25 mouse cellular contexts compared by ENCODE assay signal in genomic region chr3:103792566-103792965, GRCm38 (mm10). TPM values are rescaled to one million over a fixed set of nuclear protein-coding genes. Genes with fewer than 3 reads are reported as not detected.
DNase-seq lines count a peak whose midpoint lies in the region; TF ChIP-seq lines count a peak whose summit lies in the region.
"Had no signal": no experiment of that assay in that cellular context is flagged by ENCODE, and none has a peak within 500 bp of the region (broad histone marks: within the 10 kb centered on the region; RNA-seq: fewer than 3 reads in every experiment).

No protein-coding gene starts in this region.

- H3K4me1 ChIP-seq in heart, adult 2 months (ENCODE audit: control insufficient read depth, insufficient read depth, low read length): peaks cover 17% of the 10 kb centered on the region
- H3K4me1 ChIP-seq in kidney, adult 2 months (ENCODE audit: control insufficient read depth, insufficient read depth, low read length): peaks cover 19% of the 10 kb centered on the region
- H3K4me1 ChIP-seq in MEL (ENCODE audit: control insufficient read depth in 1 of 2, insufficient read depth in 2 of 2, low read length in 2 of 2): peaks cover 13 to 18% of the 10 kb centered on the region in 2 experiments
- H3K4me1 ChIP-seq in brown adipose tissue, adult 24 weeks (ENCODE audit: control insufficient read depth, insufficient read depth, insufficient read length, low read length): peaks cover 15% of the 10 kb centered on the region
- peaks cover 26% of the 10 kb centered on the region for H3K4me1 ChIP-seq in midbrain, embryonic 10.5 days

- TF ChIP-seq POLR2A in heart, adult 2 months (IDR thresholded peaks at IDR 0.05; ENCODE audit: insufficient read depth, low read depth, low read length): no peak
- no peak for TF ChIP-seq POLR2A in kidney, adult 2 months (IDR thresholded peaks at IDR 0.05; ENCODE audit: low read depth, low read length)
- TF ChIP-seq POLR2A in MEL (IDR thresholded peaks at IDR 0.05; ENCODE audit: control insufficient read depth in 1 of 2, insufficient read depth in 1 of 2, low read depth in 1 of 2, low read length in 2 of 2, poor library complexity in 1 of 2): no peak

- H3K9me3 ChIP-seq in MEL (replicated peaks; ENCODE audit: insufficient read depth, low read length): no peaks in the 10 kb centered on the region
- H3K9me3 ChIP-seq in midbrain, embryonic 10.5 days (replicated peaks): no peaks in the 10 kb centered on the region
- H3K9me3 ChIP-seq: embryonic facial prominence, embryonic 12.5 days; forebrain, embryonic 13.5 days; heart, embryonic 15.5 days; hindbrain, embryonic 13.5 days; midbrain, embryonic 12.5 days had no signal

- peaks cover 15% of the 10 kb centered on the region for H3K36me3 ChIP-seq in heart, adult 2 months (ENCODE audit: control insufficient read depth, insufficient read depth, low read length)
- no peaks in the 10 kb centered on the region for H3K36me3 ChIP-seq in kidney, adult 2 months (ENCODE audit: control insufficient read depth, insufficient read depth, low read length)
- H3K36me3 ChIP-seq in MEL (ENCODE audit: control insufficient read depth in 1 of 2, insufficient read depth in 2 of 2, low read length in 2 of 2): peaks cover 0 to 31% of the 10 kb centered on the region in 2 experiments; a peak in 2 of 4 replicates
- H3K36me3 ChIP-seq in midbrain, embryonic 10.5 days: no peaks in the 10 kb centered on the region
- H3K36me3 ChIP-seq: embryonic facial prominence, embryonic 12.5 days; heart, embryonic 15.5 days; hindbrain, embryonic 13.5 days; midbrain, embryonic 12.5 days had no signal

- 0 out of 2 replicates have a peak, but pooled peaks have one; percentile 12 for TF ChIP-seq EP300 in heart, adult 2 months (IDR thresholded peaks at IDR 0.05; ENCODE audit: insufficient read depth, low read depth, low read length)
- no peak for TF ChIP-seq EP300 in MEL (IDR thresholded peaks at IDR 0.05; ENCODE audit: low read depth in 1 of 2, low read length in 2 of 2)

- H3K27me3 ChIP-seq in heart, adult 2 months (ENCODE audit: control insufficient read depth, insufficient read depth, low read length): no peaks in the 10 kb centered on the region
- H3K27me3 ChIP-seq in kidney, adult 2 months (replicated peaks; ENCODE audit: control insufficient read depth, insufficient read depth, low read length): no peaks in the 10 kb centered on the region
- H3K27me3 ChIP-seq in MEL (ENCODE audit: control insufficient read depth in 1 of 2, insufficient read depth in 2 of 2, low read length in 2 of 2): no peaks in the 10 kb centered on the region
- no peaks in the 10 kb centered on the region for H3K27me3 ChIP-seq in midbrain, embryonic 10.5 days (ENCODE audit: low read depth, poor library complexity, severe bottlenecking)
- H3K27me3 ChIP-seq: embryonic facial prominence, embryonic 12.5 days; heart, embryonic 15.5 days; midbrain, embryonic 12.5 days had no signal

- no peak overlapping the region for H3K4me3 ChIP-seq in heart, adult 2 months
- H3K4me3 ChIP-seq in kidney, adult 2 months (ENCODE audit: insufficient read depth, low read depth, low read length): no peak overlapping the region
- H3K4me3 ChIP-seq in MEL (ENCODE audit: control insufficient read depth in 1 of 2, insufficient read depth in 1 of 2, low read depth in 2 of 2, low read length in 2 of 2): peak overlapping the region in 1 of 2 experiments; percentile 4; a peak in 1 of 4 replicates
- H3K4me3 ChIP-seq in brown adipose tissue, adult 24 weeks (ENCODE audit: insufficient read depth, low read depth, low read length): no peak overlapping the region
- no peak overlapping the region for H3K4me3 ChIP-seq in midbrain, embryonic 10.5 days

- TF ChIP-seq CTCF in heart, adult 2 months (IDR thresholded peaks at IDR 0.05): no peak
- no peak for TF ChIP-seq CTCF in kidney, adult 2 months (conservative IDR thresholded peaks at IDR 0.05; ENCODE audit: insufficient read depth, insufficient read length, low read depth, low read length)
- no peak for TF ChIP-seq CTCF in MEL (IDR thresholded peaks at IDR 0.05 in 2 of 3, conservative IDR thresholded peaks at IDR 0.05 in 1 of 3; ENCODE audit: control insufficient read depth in 1 of 3, insufficient read depth in 1 of 3, low read depth in 2 of 3, low read length in 3 of 3, poor library complexity in 1 of 3, severe bottlenecking in 1 of 3)

- H3K79me2 ChIP-seq in heart, adult 2 months (replicated peaks; ENCODE audit: control insufficient read depth, insufficient read depth, low read length): no peaks in the 10 kb centered on the region; the same call in 1 of the 2 replicates
- H3K79me2 ChIP-seq in MEL (ENCODE audit: control insufficient read depth, insufficient read depth, low read length, poor library complexity): peaks cover 30% of the 10 kb centered on the region

- WGBS in heart, adult 2 months: 35% methylated on average over 1 of the region's 1 CpGs
- 64% methylated on average over 1 of the region's 1 CpGs for WGBS in kidney, adult 2 months
- 82% methylated on average over 1 of the region's 1 CpGs for WGBS in midbrain, embryonic 10.5 days

- no peak for DNase-seq in heart, adult 2 months
- DNase-seq in heart, postnatal 10 days: no peak
- peak; percentile 54 for DNase-seq in kidney, adult 2 months
- DNase-seq in kidney, adult 11 months: no peak
- DNase-seq in MEL (ENCODE audit: low read depth, low spot score): peak; percentile 29
- no peak for DNase-seq in midbrain, embryonic 10.5 days (ENCODE audit: low spot score)
- DNase-seq: adrenal gland, adult 8-10 months; cerebellum, adult 18-20 months; cerebellum, postnatal 25 days; kidney, adult 18-20 months; layer of hippocampus, postnatal 36 days; lung, adult 2 months; lung, postnatal 14 days had no signal

- peak overlapping the region; percentile 97 for H3K27ac ChIP-seq in heart, adult 2 months
- H3K27ac ChIP-seq in kidney, adult 2 months (ENCODE audit: insufficient read depth, low read depth, low read length): no peak overlapping the region
- H3K27ac ChIP-seq in MEL (ENCODE audit: control insufficient read depth, low read depth, low read length): peak overlapping the region; percentile 87; the same call in 1 of the 2 replicates
- peak overlapping the region; percentile 100 for H3K27ac ChIP-seq in brown adipose tissue, adult 24 weeks (replicated peaks; ENCODE audit: low read depth, low read length)
- no peak overlapping the region for H3K27ac ChIP-seq in midbrain, embryonic 10.5 days (replicated peaks)
- H3K27ac ChIP-seq: embryonic facial prominence, embryonic 12.5 days; forebrain, embryonic 13.5 days had no signal

- H3K9ac ChIP-seq in heart, adult 2 months (ENCODE audit: low read depth, low read length): no peak overlapping the region
- H3K9ac ChIP-seq in MEL (ENCODE audit: control insufficient read depth, low read depth, low read length, poor library complexity, severe bottlenecking): 0 out of 2 replicates have a peak overlapping the region, but pooled peaks have one; percentile 17
- H3K9ac ChIP-seq: embryonic facial prominence, embryonic 12.5 days; forebrain, embryonic 13.5 days; midbrain, embryonic 12.5 days had no signal

- no peak for TF ChIP-seq RAD21 in MEL (IDR thresholded peaks at IDR 0.05; ENCODE audit: low read depth, low read length)

- intact Hi-C loops in heart, adult 2 months (cut with DNase I): no loop called here
- intact Hi-C loops in heart, postnatal 10 days (cut with DNase I): no loop called here

RNA-seq across cellular contexts. Expression of gene Hipk1, which starts 1.2 kb away (rescaled TPM):
- 100 to 1,000 TPM in 1 of 2 experiments, 10 to 100 TPM in 1; 98.1 to 109 TPM for total RNA-seq in heart, adult 2 months (2021)
- polyA plus RNA-seq in heart, adult 2 months (2012; rRNA removed): 50.8 and 61.5 TPM in 2 replicates
- 100 to 1,000 TPM; 102 to 117 TPM for total RNA-seq in heart, postnatal 10 days (2021)
- polyA plus RNA-seq in kidney, adult 2 months (2012; rRNA removed): 58.1 and 62.3 TPM in 2 replicates
- total RNA-seq in MEL (2012; rRNA removed): 16.7 and 17.8 TPM in 2 replicates
- polyA plus RNA-seq in MEL (2012; ENCODE audit: insufficient read depth in 1 of 2, insufficient read length in 2 of 2, low read depth in 1 of 2, low replicate concordance in 2 of 2, missing spikeins in 1 of 2): 10 to 100 TPM in 1 of 2 experiments, not detected in 1; 28.7 TPM
- 48.2 and 54.0 TPM in 2 replicates for polyA plus RNA-seq in brown adipose tissue, adult 24 weeks (2012; ENCODE audit: insufficient read depth, insufficient read length, missing spikeins)
- polyA plus RNA-seq in midbrain, embryonic 10.5 days (2016; fragmentation: Nextera tagmentation; extraction: Ambion mirVana): 9.9 and 10.8 TPM in 2 replicates

RNA-seq across cellular contexts. Expression of gene Dclre1b, which starts 16.7 kb away (rescaled TPM):
- total RNA-seq in heart, adult 2 months (2021): 10 to 100 TPM; 10.7 to 12.0 TPM
- 6.9 and 7.4 TPM in 2 replicates for polyA plus RNA-seq in heart, adult 2 months (2012; rRNA removed)
- total RNA-seq in heart, postnatal 10 days (2021): 10 to 100 TPM; 12.4 to 13.5 TPM
- 8.9 and 12.5 TPM in 2 replicates for polyA plus RNA-seq in kidney, adult 2 months (2012; rRNA removed)
- 9.8 and 11.2 TPM in 2 replicates for total RNA-seq in MEL (2012; rRNA removed)
- 10 to 100 TPM in 1 of 2 experiments, not detected in 1; 25.3 TPM for polyA plus RNA-seq in MEL (2012; ENCODE audit: insufficient read depth in 1 of 2, insufficient read length in 2 of 2, low read depth in 1 of 2, low replicate concordance in 2 of 2, missing spikeins in 1 of 2)
- 6.9 and 8.4 TPM in 2 replicates for polyA plus RNA-seq in brown adipose tissue, adult 24 weeks (2012; ENCODE audit: insufficient read depth, insufficient read length, missing spikeins)
- polyA plus RNA-seq in midbrain, embryonic 10.5 days (2016; fragmentation: Nextera tagmentation; extraction: Ambion mirVana): 34.8 and 40.8 TPM in 2 replicates

RNA-seq across cellular contexts. Expression of gene Ap4b1, which starts 16.8 kb away (rescaled TPM):
- total RNA-seq in heart, adult 2 months (2021): 10 to 100 TPM; 14.8 to 17.7 TPM
- polyA plus RNA-seq in heart, adult 2 months (2012; rRNA removed): 14.6 and 25.0 TPM in 2 replicates
- total RNA-seq in heart, postnatal 10 days (2021): 10 to 100 TPM; 11.5 to 14.0 TPM
- 13.8 and 15.7 TPM in 2 replicates for polyA plus RNA-seq in kidney, adult 2 months (2012; rRNA removed)
- 14.2 and 15.1 TPM in 2 replicates for total RNA-seq in MEL (2012; rRNA removed)
- 10 to 100 TPM in 1 of 2 experiments, not detected in 1; 20.2 TPM for polyA plus RNA-seq in MEL (2012; ENCODE audit: insufficient read depth in 1 of 2, insufficient read length in 2 of 2, low read depth in 1 of 2, low replicate concordance in 2 of 2, missing spikeins in 1 of 2)
- 8.6 and 10.6 TPM in 2 replicates for polyA plus RNA-seq in brown adipose tissue, adult 24 weeks (2012; ENCODE audit: insufficient read depth, insufficient read length, missing spikeins)
- polyA plus RNA-seq in midbrain, embryonic 10.5 days (2016; fragmentation: Nextera tagmentation; extraction: Ambion mirVana): 21.1 and 23.3 TPM in 2 replicates

RNA-seq across cellular contexts. Expression of gene Gm43064, which starts 16.8 kb away (rescaled TPM):
- under 1 TPM in 1 of 2 experiments, not detected in 1; 0.10 TPM for total RNA-seq in heart, adult 2 months (2021)
- not detected in 2 replicates for polyA plus RNA-seq in heart, adult 2 months (2012; rRNA removed)
- not detected for total RNA-seq in heart, postnatal 10 days (2021)
- polyA plus RNA-seq in kidney, adult 2 months (2012; rRNA removed): 0.14 TPM in 2 replicates
- total RNA-seq in MEL (2012; rRNA removed): 0.50 TPM in 1 of 2 replicates, not detected in the other
- polyA plus RNA-seq in MEL (2012; ENCODE audit: insufficient read depth in 1 of 2, insufficient read length in 2 of 2, low read depth in 1 of 2, low replicate concordance in 2 of 2, missing spikeins in 1 of 2): under 1 TPM in 1 of 2 experiments, not detected in 1; 0.14 TPM
- not detected in 2 replicates for polyA plus RNA-seq in brown adipose tissue, adult 24 weeks (2012; ENCODE audit: insufficient read depth, insufficient read length, missing spikeins)
- 0.22 TPM in 2 replicates for polyA plus RNA-seq in midbrain, embryonic 10.5 days (2016; fragmentation: Nextera tagmentation; extraction: Ambion mirVana)
- total RNA-seq: adrenal gland, adult 8-10 months; left cerebral cortex, postnatal 10 days; neutrophil, adult 5-6 weeks had no signal
- polyA plus RNA-seq: C2C12; forebrain, embryonic 13.5 days; heart, embryonic 15.5 days; lung, adult 2 months; midbrain, embryonic 12.5 days; small intestine, adult 2 months had no signal

RNA-seq across cellular contexts. Expression of gene Bcl2l15, which starts 39.8 kb away (rescaled TPM):
- total RNA-seq in heart, adult 2 months (2021): not detected
- not detected in 2 replicates for polyA plus RNA-seq in heart, adult 2 months (2012; rRNA removed)
- under 1 TPM in 1 of 2 experiments, not detected in 1; 0.32 TPM for total RNA-seq in heart, postnatal 10 days (2021)
- 0.17 TPM in 1 of 2 replicates, not detected in the other for polyA plus RNA-seq in kidney, adult 2 months (2012; rRNA removed)
- total RNA-seq in MEL (2012; rRNA removed): not detected in 2 replicates
- under 1 TPM in 1 of 2 experiments, not detected in 1; 0.11 TPM for polyA plus RNA-seq in MEL (2012; ENCODE audit: insufficient read depth in 1 of 2, insufficient read length in 2 of 2, low read depth in 1 of 2, low replicate concordance in 2 of 2, missing spikeins in 1 of 2)
- polyA plus RNA-seq in brown adipose tissue, adult 24 weeks (2012; ENCODE audit: insufficient read depth, insufficient read length, missing spikeins): not detected in 2 replicates
- 0.21 TPM in 1 of 2 replicates, not detected in the other for polyA plus RNA-seq in midbrain, embryonic 10.5 days (2016; fragmentation: Nextera tagmentation; extraction: Ambion mirVana)
- total RNA-seq: gastrocnemius, adult 8-10 months; left cerebral cortex, postnatal 10 days had no signal
- polyA plus RNA-seq: embryonic facial prominence, embryonic 12.5 days; limb, embryonic 11.5 days; lung, adult 2 months had no signal

Comparison
In these comparisons a context has a peak if more than half of its experiments do, and no peak if none do; other contexts are left out.
1. DNase-seq: peak in kidney, adult 2 months (single experiment) and MEL (single experiment); none in heart, adult 2 months (0 of 2), heart, postnatal 10 days (0 of 2), kidney, adult 11 months (single experiment) and midbrain, embryonic 10.5 days (single experiment).
2. H3K27ac ChIP-seq: peak in heart, adult 2 months (single experiment), MEL (single experiment) and brown adipose tissue, adult 24 weeks (single experiment); none in kidney, adult 2 months (single experiment) and midbrain, embryonic 10.5 days (single experiment).